Mouse (Mus musculus) heart, postnatal 36 days (tissue): ENCODE measurements around the gene Inhbe. TPM values are rescaled to one million over a fixed set of nuclear protein-coding genes. Genes with fewer than 3 reads are reported as not detected.
"Not testable (repeated sequence)": the region's sequence is repeated elsewhere in the genome, so short reads cannot be mapped to it uniquely, and the experiment has no call there.

ENCODE experiments used
- DNase-seq, 2 experiments: peaks; one replicate each; pipeline ENCODE4 v3.0.0; 2021 to 2022
- intact Hi-C: fragments of 180-260 bp; cut with DNase I; formaldehyde crosslinking; loops from one replicate; pipeline ENCODE4 v1.15.1; 2025
- total RNA-seq, 2 experiments: library from RNA; stranded (reverse); gene quantifications; 2 replicates each; pipeline ENCODE4 v1.2.3; 2021

Inhbe gene
- total RNA-seq, 2 experiments from 2014 or later: not detected

- no peak for DNase-seq
- intact Hi-C loops: no loop called here
Observed at GRCm38 (mm10) chr10:127325454-127326016, 28.7 kb downstream of the Inhbe start.

- intact Hi-C loops: no loop called here
- DNase-seq: peak; percentile 26 to 48
Observed at GRCm38 (mm10) chr10:127324495-127324894, 29.7 kb downstream of the Inhbe start.

- intact Hi-C loops: no loop called here
- DNase-seq: peak; percentile 21 to 35
Observed at GRCm38 (mm10) chr10:127323131-127323855, 30.9 kb downstream of the Inhbe start.

- no peak for DNase-seq
- intact Hi-C loops: no loop called here
Observed at GRCm38 (mm10) chr10:127322669-127323068, 31.5 kb downstream of the Inhbe start.

- intact Hi-C loops: no loop called here
- no peak for DNase-seq
Observed at GRCm38 (mm10) chr10:127322178-127322577, 32.0 kb downstream of the Inhbe start.

- intact Hi-C loops: no loop called here
- no peak for DNase-seq
Observed at GRCm38 (mm10) chr10:127321621-127322020, 32.6 kb downstream of the Inhbe start, which contains the start of gene Arhgap9. Gene Arhgap9 (plus strand): TSS chr10:127321964.

- intact Hi-C loops: no loop called here
- no peak for DNase-seq
Observed at GRCm38 (mm10) chr10:127319969-127320368, 34.2 kb downstream of the Inhbe start.

GRCm38 (mm10) chr10:127318009-127318408 is 36.2 kb downstream of the Inhbe start:
- intact Hi-C loops: no loop called here
- no peak for DNase-seq

GRCm38 (mm10) chr10:127317277-127317676 is 36.9 kb downstream of the Inhbe start:
- intact Hi-C loops: no loop called here
- DNase-seq: no peak

- intact Hi-C loops: not testable (repeated sequence)
Observed at GRCm38 (mm10) chr10:127314950-127315349, 39.3 kb downstream of the Inhbe start.

GRCm38 (mm10) chr10:127313516-127313915 is 40.7 kb downstream of the Inhbe start:
- intact Hi-C loops, DNase-seq: not testable (repeated sequence)

More at GRCm38 (mm10) chr10:127314950-127315349, 39.3 kb downstream of the Inhbe start:
- DNase-seq: not testable (repeated sequence)

- intact Hi-C loops: loop anchor here (1.0 kb wide), 1 partner anchor 47 kb away; the partner anchor contains the start of gene Dctn2
- no peak for DNase-seq
Observed at GRCm38 (mm10) chr10:127312858-127313257, 41.4 kb downstream of the Inhbe start.

- DNase-seq: peak; percentile 85 to 88
- intact Hi-C loops: loop anchor here (1.0 kb wide), 1 partner anchor 46 kb away; the partner anchor contains the start of gene Dctn2
Observed at GRCm38 (mm10) chr10:127312356-127312676, 41.9 kb downstream of the Inhbe start.

- intact Hi-C loops: loop anchor here (1.0 kb wide), 2 partner anchors 20 to 45 kb away; partner anchors contain the start of gene Dctn2
- DNase-seq: peak; percentile 92 to 94
Observed at GRCm38 (mm10) chr10:127311476-127312355, 42.5 kb downstream of the Inhbe start, which contains the start of gene Mars. Gene Mars (minus strand): TSS chr10:127311786.

GRCm38 (mm10) chr10:127310523-127311475 is 43.4 kb downstream of the Inhbe start:
- intact Hi-C loops: loop anchor here (1.0 kb wide), 1 partner anchor 19 kb away; no protein-coding TSS in a partner anchor
- no peak for DNase-seq

- intact Hi-C loops, DNase-seq: not testable (repeated sequence)
Observed at GRCm38 (mm10) chr10:127309167-127309566, 45.0 kb downstream of the Inhbe start.

GRCm38 (mm10) chr10:127303136-127303535 is 51.1 kb downstream of the Inhbe start:
- intact Hi-C loops: no loop called here

GRCm38 (mm10) chr10:127300361-127300760 is 53.9 kb downstream of the Inhbe start:
- intact Hi-C loops: no loop called here
- DNase-seq: no peak

More at GRCm38 (mm10) chr10:127303136-127303535, 51.1 kb downstream of the Inhbe start:
- no peak for DNase-seq
